Mouse (Mus musculus) kidney, adult 18-20 months (tissue): ENCODE results near the gene Fam185a.

ENCODE experiments used
- DNase-seq: peaks from one replicate; pipeline ENCODE4 v3.0.0; 2021

The Fam185a gene

GRCm38 (mm10) chr5:21496321-21496720, 71.6 kb downstream of the Fam185a start:
- DNase-seq, result no peak

- DNase-seq, result no peak
Observed at GRCm38 (mm10) chr5:21496881-21497280, 72.1 kb downstream of the Fam185a start.

GRCm38 (mm10) chr5:21498490-21498889, 73.7 kb downstream of the Fam185a start:
- DNase-seq, result no peak

- no peak for DNase-seq
Observed at GRCm38 (mm10) chr5:21498925-21499324, 74.2 kb downstream of the Fam185a start.

- DNase-seq, result no peak
Observed at GRCm38 (mm10) chr5:21500133-21500532, 75.4 kb downstream of the Fam185a start.

- no peak for DNase-seq
Observed at GRCm38 (mm10) chr5:21500941-21501340, 76.2 kb downstream of the Fam185a start.

GRCm38 (mm10) chr5:21502936-21503610, 78.3 kb downstream of the Fam185a start:
- DNase-seq, result no peak

GRCm38 (mm10) chr5:21505159-21505558, 80.4 kb downstream of the Fam185a start:
- DNase-seq, result no peak

- no peak for DNase-seq
Observed at GRCm38 (mm10) chr5:21506887-21507286, 82.1 kb downstream of the Fam185a start.

- DNase-seq, result no peak
Observed at GRCm38 (mm10) chr5:21509801-21510200, 85.0 kb downstream of the Fam185a start.

- no peak for DNase-seq
Observed at GRCm38 (mm10) chr5:21513363-21513762, 88.6 kb downstream of the Fam185a start.

- no peak for DNase-seq
Observed at GRCm38 (mm10) chr5:21517562-21517961, 92.8 kb downstream of the Fam185a start.

GRCm38 (mm10) chr5:21518207-21518606, 93.4 kb downstream of the Fam185a start:
- DNase-seq, result no peak

GRCm38 (mm10) chr5:21519166-21519565, 94.4 kb downstream of the Fam185a start:
- DNase-seq, result no peak

- DNase-seq, result no peak
Observed at GRCm38 (mm10) chr5:21526835-21527485, 102.2 kb downstream of the Fam185a start.

- no peak for DNase-seq
Observed at GRCm38 (mm10) chr5:21527488-21527911, 102.7 kb downstream of the Fam185a start.

- no peak for DNase-seq
Observed at GRCm38 (mm10) chr5:21528068-21528842, 103.5 kb downstream of the Fam185a start.

GRCm38 (mm10) chr5:21529110-21529720, 104.5 kb downstream of the Fam185a start:
- no peak for DNase-seq
